Mouse (Mus musculus) myocyte (in vitro differentiated cells): ENCODE results near the gene Gm44596. TPM values are rescaled to one million over a fixed set of nuclear protein-coding genes. Genes with fewer than 3 reads are reported as not detected.

Experiments
- H3K27me3 ChIP-seq: one replicate; pipeline ENCODE4 v1.6.1; 2011; ENCODE audit not compliant: control insufficient read depth, insufficient read depth, insufficient read length
- H3K36me3 ChIP-seq: one replicate; pipeline ENCODE4 v1.6.1; 2011; ENCODE audit not compliant: control insufficient read depth, insufficient read depth
- H3K4me2 ChIP-seq: one replicate; pipeline ENCODE4 v1.6.1; 2011; ENCODE audit warnings: low read depth, control low read depth
- H3K4me3 ChIP-seq: one replicate; pipeline ENCODE4 v1.5.1; 2011; ENCODE audit warnings: mild to moderate bottlenecking, control low read depth, moderate library complexity
- H3K79me2 ChIP-seq: one replicate; pipeline ENCODE4 v1.6.1; 2011; ENCODE audit not compliant: control insufficient read depth, insufficient read depth
- H3ac ChIP-seq: one replicate; pipeline ENCODE4 v1.6.1; 2011; ENCODE audit not compliant: control insufficient read depth, insufficient read length
- CEBPB ChIP-seq: IDR thresholded peaks from 2 replicates; pipeline ENCODE4 v1.6.1; 2011; ENCODE audit warnings: mild to moderate bottlenecking, moderate library complexity; ENCODE audit not compliant: poor library complexity, insufficient read depth, severe bottlenecking
- MAX ChIP-seq: IDR thresholded peaks from one replicate; pipeline ENCODE4 v1.6.1; 2011; ENCODE audit warnings: low read depth, mild to moderate bottlenecking, control low read depth
- MYOD1 ChIP-seq, 3 experiments: IDR thresholded peaks; one replicate each; pipeline ENCODE4 v1.6.1; 2011; ENCODE audit warnings: control low read depth in 2 of 3, low read depth in 2 of 3, mild to moderate bottlenecking in 2 of 3, moderate library complexity in 1 of 3; ENCODE audit not compliant: insufficient read length in 2 of 3, control insufficient read depth in 1 of 3
- MYOG ChIP-seq, 3 experiments: IDR thresholded peaks; one replicate each; pipeline ENCODE4 v1.6.1; 2011; ENCODE audit warnings: control low read depth in 2 of 3, low read depth in 2 of 3, mild to moderate bottlenecking in 2 of 3; ENCODE audit not compliant: insufficient read length in 2 of 3, control insufficient read depth in 1 of 3, insufficient read depth in 1 of 3
- POLR2A ChIP-seq: IDR thresholded peaks from one replicate; pipeline ENCODE4 v1.6.1; 2011; ENCODE audit warnings: low read depth, mild to moderate bottlenecking, control low read depth, moderate library complexity; ENCODE audit not compliant: insufficient read length
- POLR2AphosphoS2 ChIP-seq: IDR thresholded peaks from one replicate; pipeline ENCODE4 v1.6.1; 2011; ENCODE audit warnings: low read depth, control low read depth; ENCODE audit not compliant: insufficient read length
- REST ChIP-seq: IDR thresholded peaks from one replicate; pipeline ENCODE4 v1.6.1; 2011; ENCODE audit warnings: mild to moderate bottlenecking, control low read depth, moderate library complexity; ENCODE audit not compliant: insufficient read depth, insufficient read length
- SRF ChIP-seq: IDR thresholded peaks from one replicate; pipeline ENCODE4 v1.6.1; 2011; ENCODE audit warnings: low read depth; ENCODE audit not compliant: control insufficient read depth, insufficient read length
- TCF12 ChIP-seq: IDR thresholded peaks from one replicate; pipeline ENCODE4 v1.6.1; 2011; ENCODE audit warnings: mild to moderate bottlenecking, control low read depth; ENCODE audit not compliant: poor library complexity, insufficient read depth, severe bottlenecking
- TCF3 ChIP-seq: IDR thresholded peaks from one replicate; pipeline ENCODE4 v1.6.1; 2011; ENCODE audit warnings: low read depth, control low read depth; ENCODE audit not compliant: insufficient read length
- USF1 ChIP-seq: IDR thresholded peaks from one replicate; pipeline ENCODE4 v1.6.1; 2011; ENCODE audit warnings: low read depth, mild to moderate bottlenecking, control low read depth, moderate library complexity
- polyA plus RNA-seq: library from polyadenylated mRNA; unstranded; fragments of >200 nt; fragmentation: generic; extraction: Trizol; gene quantifications from one replicate; pipeline ENCODE4 v1.2.1, GENCODE M21; 2012; ENCODE audit warnings: missing spikeins

The Gm44596 gene
- not detected for polyA plus RNA-seq

GRCm38 (mm10) chr6:128375192-128375591 lies at the start of gene Gm44596, which contains the start of gene Tex52:
Gene Gm44596, plus strand, starts transcription at chr6:128375503.
Gene Tex52, plus strand, starts transcription at chr6:128375456.
- no peaks in the 10 kb centered on the region for H3K79me2 ChIP-seq
- peaks cover 10% of the 10 kb centered on the region for H3K36me3 ChIP-seq
- no peak within 1 kb of the TSS for H3K4me2 ChIP-seq
- no peaks in the 10 kb centered on the region for H3K27me3 ChIP-seq
- no peak within 1 kb of the TSS for H3ac ChIP-seq
- no peak for TF ChIP-seq MYOD1 (IDR thresholded peaks at IDR 0.05; ENCODE audit: control insufficient read depth in 1 of 3, insufficient read length in 2 of 3, low read depth in 2 of 3)
- peak; percentile 13 for TF ChIP-seq POLR2AphosphoS2
- H3K4me3 ChIP-seq, result no peak within 1 kb of the TSS

GRCm38 (mm10) chr6:128334397-128335124 lies 40.7 kb upstream of the Gm44596 start:
- H3ac ChIP-seq, result no peak overlapping the region
- H3K36me3 ChIP-seq, result peaks cover 25% of the 10 kb centered on the region
- H3K79me2 ChIP-seq, result no peaks in the 10 kb centered on the region
- H3K4me3 ChIP-seq, result no peak overlapping the region
- H3K4me2 ChIP-seq, result no peak overlapping the region
- no peaks in the 10 kb centered on the region for H3K27me3 ChIP-seq
- TF ChIP-seq POLR2A (no peak), MYOG (IDR thresholded peaks at IDR 0.05; ENCODE audit: control insufficient read depth in 1 of 3, insufficient read depth in 1 of 3, insufficient read length in 2 of 3, low read depth in 2 of 3) (no peak), MYOD1 (IDR thresholded peaks at IDR 0.05; ENCODE audit: control insufficient read depth in 1 of 3, insufficient read length in 2 of 3, low read depth in 2 of 3) (no peak), MAX (no peak), REST (no peak), TCF3 (no peak), POLR2AphosphoS2 (no peak), CEBPB (no peak)

GRCm38 (mm10) chr6:128337467-128337866 lies 37.8 kb upstream of the Gm44596 start:
- Histone ChIP-seq H3K4me3 (no peak overlapping the region), H3K4me2 (no peak overlapping the region), H3K36me3 (peaks cover 9% of the 10 kb centered on the region), H3K27me3 (no peaks in the 10 kb centered on the region), H3ac (no peak overlapping the region), H3K79me2 (no peaks in the 10 kb centered on the region)
- TF ChIP-seq MYOG (IDR thresholded peaks at IDR 0.05; ENCODE audit: control insufficient read depth in 1 of 3, insufficient read depth in 1 of 3, insufficient read length in 2 of 3, low read depth in 2 of 3) (no peak), POLR2A (no peak), USF1 (no peak), CEBPB (no peak), MAX (no peak), SRF (no peak)

- no peak overlapping the region for H3K4me3 ChIP-seq
- TF ChIP-seq POLR2AphosphoS2 (no peak), CEBPB (no peak), USF1 (no peak), POLR2A (no peak), TCF3 (no peak), TCF12 (no peak)
- H3ac ChIP-seq, result no peak overlapping the region
- no peaks in the 10 kb centered on the region for H3K27me3 ChIP-seq
- H3K79me2 ChIP-seq, result no peaks in the 10 kb centered on the region
- peaks cover 4% of the 10 kb centered on the region for H3K36me3 ChIP-seq
- no peak overlapping the region for H3K4me2 ChIP-seq
Observed at GRCm38 (mm10) chr6:128338876-128339275, 36.4 kb upstream of the Gm44596 start.

- H3K79me2 ChIP-seq, result peaks cover 4% of the 10 kb centered on the region
- TF ChIP-seq SRF, result no peak
- TF ChIP-seq MYOD1 (IDR thresholded peaks at IDR 0.05; ENCODE audit: control insufficient read depth in 1 of 3, insufficient read length in 2 of 3, low read depth in 2 of 3), result no peak
- TF ChIP-seq TCF12, result no peak
- no peak for TF ChIP-seq CEBPB
- peaks cover 4% of the 10 kb centered on the region for H3K36me3 ChIP-seq
- H3ac ChIP-seq, result no peak overlapping the region
- H3K4me3 ChIP-seq, result no peak overlapping the region
- H3K27me3 ChIP-seq, result no peaks in the 10 kb centered on the region
- H3K4me2 ChIP-seq, result no peak overlapping the region
Observed at GRCm38 (mm10) chr6:128341956-128342723, 33.2 kb upstream of the Gm44596 start.
